Mouse (Mus musculus) cortical plate, adult 2 months (tissue): Measurements from ENCODE around the gene Tnip3.

Experiments
- CTCF ChIP-seq: fragments of 200-500 bp; IDR thresholded peaks from 2 replicates; pipeline ENCODE4 v1.5.1; 2011; ENCODE audit warnings: mild to moderate bottlenecking, control low read depth, low read length; ENCODE audit not compliant: insufficient read depth; ENCODE audit errors: extremely low read depth
- POLR2A ChIP-seq: fragments of 200-500 bp; IDR thresholded peaks from 2 replicates; pipeline ENCODE4 v1.6.1; 2011; ENCODE audit warnings: mild to moderate bottlenecking, low read length, control low read depth; ENCODE audit not compliant: insufficient read depth; ENCODE audit errors: extremely low read depth

DNA sequence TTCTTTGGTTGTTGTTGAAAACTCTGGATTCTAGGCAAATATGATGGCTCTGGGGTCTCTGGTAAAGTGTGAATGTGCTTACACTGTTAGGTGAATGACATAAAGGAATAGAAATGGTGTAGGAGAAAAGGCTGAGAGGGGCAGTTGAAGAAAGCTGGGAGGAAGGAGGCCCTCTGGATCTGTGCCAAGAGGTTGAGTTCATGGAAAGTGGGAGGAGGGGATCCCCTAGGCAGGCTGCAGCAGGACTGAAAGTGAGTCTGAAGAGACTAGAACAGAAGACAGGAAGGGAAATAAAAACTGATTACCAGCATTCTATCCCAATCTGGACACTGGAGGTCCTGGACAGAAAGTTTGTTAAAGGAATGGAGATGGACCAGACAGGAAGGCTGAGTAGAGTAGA, 117.3 kb downstream of the Tnip3 start:
- TF ChIP-seq POLR2A (no peak), CTCF (no peak)
